In the genomic region with DNA sequence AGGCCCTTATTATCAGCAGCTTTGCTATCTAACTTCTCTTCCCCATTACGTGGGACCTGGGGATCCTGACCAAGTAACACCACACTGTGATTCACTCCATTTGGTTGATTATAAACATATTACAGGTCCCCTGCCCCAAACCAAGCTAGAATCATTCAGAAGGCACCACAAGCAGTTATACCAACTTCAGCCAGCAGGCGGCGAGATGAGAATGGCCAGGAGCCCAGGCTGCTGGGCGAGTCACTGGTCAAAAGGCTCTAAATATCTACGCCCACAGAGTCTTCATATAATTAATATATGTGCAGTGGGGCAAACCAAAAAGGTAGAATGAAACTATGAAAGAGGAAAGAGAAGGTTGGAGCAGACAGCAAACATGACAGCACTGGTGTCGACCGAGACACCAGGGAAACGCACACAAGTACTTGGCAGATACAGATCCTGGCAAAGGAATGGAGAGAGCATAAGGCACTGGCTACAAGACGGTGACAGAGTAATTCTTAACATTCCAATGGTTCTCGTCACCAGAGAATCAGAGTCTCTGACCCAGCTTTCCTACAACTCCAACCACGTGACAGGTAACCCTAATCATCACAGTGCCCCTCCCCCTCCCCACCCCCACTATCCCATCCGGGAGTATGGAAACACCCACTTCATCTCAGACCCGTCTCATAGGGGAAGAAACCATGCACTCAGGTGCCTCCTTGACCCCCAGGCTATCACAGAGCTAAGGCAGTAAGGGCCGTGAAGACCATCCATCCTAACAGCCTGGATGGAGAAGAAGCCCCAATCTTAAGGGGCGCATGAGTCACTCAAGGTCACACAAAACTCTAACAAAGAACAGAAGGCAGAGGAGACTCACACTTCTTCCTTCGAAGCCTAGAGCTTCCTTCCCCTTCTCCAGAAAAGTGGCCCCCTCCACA, we compare ENCODE assay signal across 8 mouse cellular contexts.
DNase-seq lines count a peak whose midpoint lies in the region; ATAC-seq lines count a peak whose summit lies in the region.

No protein-coding gene starts in this region.

- H3K4me1 ChIP-seq in embryonic facial prominence, embryonic 13.5 days: peaks cover 81% of the 10 kb centered on the region
- H3K4me1 ChIP-seq in heart, embryonic 10.5 days: peaks cover 94% of the 10 kb centered on the region
- peaks cover 46% of the 10 kb centered on the region for H3K4me1 ChIP-seq in kidney, embryonic 15.5 days
- H3K4me1 ChIP-seq in liver, embryonic 13.5 days (replicated peaks): peaks cover 11% of the 10 kb centered on the region
- H3K4me1 ChIP-seq in neural tube, embryonic 11.5 days (ENCODE audit: control insufficient read depth, insufficient read depth, low read length): peaks cover 24% of the 10 kb centered on the region

- peaks cover 14% of the 10 kb centered on the region for H3K27me3 ChIP-seq in embryonic facial prominence, embryonic 13.5 days
- no peaks in the 10 kb centered on the region for H3K27me3 ChIP-seq in heart, embryonic 10.5 days (ENCODE audit: insufficient read depth, poor library complexity, severe bottlenecking)
- H3K27me3 ChIP-seq in kidney, embryonic 15.5 days: peaks cover 5% of the 10 kb centered on the region; the same call in 1 of the 2 replicates
- peaks cover 44% of the 10 kb centered on the region for H3K27me3 ChIP-seq in liver, embryonic 13.5 days
- peaks cover 8% of the 10 kb centered on the region for H3K27me3 ChIP-seq in neural tube, embryonic 11.5 days (ENCODE audit: control insufficient read depth, insufficient read depth, low read length)

- H3K4me3 ChIP-seq in embryonic facial prominence, embryonic 13.5 days: peak overlapping the region; percentile 56
- peak overlapping the region; percentile 64 for H3K4me3 ChIP-seq in heart, embryonic 10.5 days
- no peak overlapping the region for H3K4me3 ChIP-seq in kidney, embryonic 15.5 days (replicated peaks)
- no peak overlapping the region for H3K4me3 ChIP-seq in liver, embryonic 13.5 days (replicated peaks)
- peak overlapping the region; percentile 42; the same call in 1 of the 2 replicates for H3K4me3 ChIP-seq in neural tube, embryonic 11.5 days (ENCODE audit: low read depth, low read length)

- peak overlapping the region; percentile 73 for H3K27ac ChIP-seq in embryonic facial prominence, embryonic 13.5 days
- peak overlapping the region; percentile 89 for H3K27ac ChIP-seq in heart, embryonic 10.5 days
- H3K27ac ChIP-seq in kidney, embryonic 15.5 days: no peak overlapping the region
- H3K27ac ChIP-seq in liver, embryonic 13.5 days: no peak overlapping the region
- no peak overlapping the region for H3K27ac ChIP-seq in neural tube, embryonic 11.5 days (ENCODE audit: low read depth, low read length)

- peak overlapping the region; percentile 97 for H3K4me2 ChIP-seq in embryonic facial prominence, embryonic 13.5 days
- H3K4me2 ChIP-seq in kidney, embryonic 15.5 days: peak overlapping the region; percentile 92
- no peak overlapping the region for H3K4me2 ChIP-seq in liver, embryonic 13.5 days
- peak overlapping the region; percentile 96; the same call in 1 of the 2 replicates for H3K4me2 ChIP-seq in neural tube, embryonic 11.5 days (ENCODE audit: low read depth)

- H3K9me3 ChIP-seq in embryonic facial prominence, embryonic 13.5 days: no peaks in the 10 kb centered on the region
- no peaks in the 10 kb centered on the region for H3K9me3 ChIP-seq in heart, embryonic 10.5 days
- H3K9me3 ChIP-seq in kidney, embryonic 15.5 days (replicated peaks): no peaks in the 10 kb centered on the region
- no peaks in the 10 kb centered on the region for H3K9me3 ChIP-seq in liver, embryonic 13.5 days (replicated peaks)
- no peaks in the 10 kb centered on the region for H3K9me3 ChIP-seq in neural tube, embryonic 11.5 days (ENCODE audit: control insufficient read depth, low read length)

- no peak overlapping the region for H3K9ac ChIP-seq in embryonic facial prominence, embryonic 13.5 days
- no peak overlapping the region for H3K9ac ChIP-seq in kidney, embryonic 15.5 days
- no peak overlapping the region for H3K9ac ChIP-seq in liver, embryonic 13.5 days
- no peak overlapping the region for H3K9ac ChIP-seq in neural tube, embryonic 11.5 days (ENCODE audit: low read length)

- ATAC-seq in embryonic facial prominence, embryonic 13.5 days (ENCODE audit: insufficient number of reproducible peaks, insufficient read depth, low FRiP score, low TSS enrichment, low read depth): no peak
- ATAC-seq in kidney, embryonic 15.5 days (replicated peaks; ENCODE audit: low FRiP score): no peak
- ATAC-seq in liver, embryonic 13.5 days (ENCODE audit: low read depth): no peak
- no peak for ATAC-seq in neural tube, embryonic 11.5 days (ENCODE audit: insufficient read depth, low FRiP score, low TSS enrichment)

- no peaks in the 10 kb centered on the region for H3K36me3 ChIP-seq in embryonic facial prominence, embryonic 13.5 days
- H3K36me3 ChIP-seq in heart, embryonic 10.5 days: 0 out of 2 replicates have a peak, but pooled peaks cover 2% of the 10 kb centered on the region
- H3K36me3 ChIP-seq in kidney, embryonic 15.5 days: no peaks in the 10 kb centered on the region
- no peaks in the 10 kb centered on the region for H3K36me3 ChIP-seq in liver, embryonic 13.5 days
- H3K36me3 ChIP-seq in neural tube, embryonic 11.5 days (ENCODE audit: control insufficient read depth, insufficient read depth, low read length): no peaks in the 10 kb centered on the region

- 30% methylated on average over 16 of the region's 16 CpGs for WGBS in embryonic facial prominence, embryonic 13.5 days
- WGBS in heart, embryonic 10.5 days: 19% methylated on average over 16 of the region's 16 CpGs
- WGBS in kidney, embryonic 15.5 days: 33% methylated on average over 16 of the region's 16 CpGs
- 26% methylated on average over 16 of the region's 16 CpGs for WGBS in liver, embryonic 13.5 days (ENCODE audit: insufficient replicate concordance)
- 30% methylated on average over 16 of the region's 16 CpGs for whole genome bisulfite sequencing in neural tube, embryonic 11.5 days

- peak; percentile 49 to 57 for DNase-seq in B cell, adult 2 months
- DNase-seq in adrenal gland, postnatal 4 days (ENCODE audit: low spot score in 2 of 2): peak; percentile 52 to 58
- peak; percentile 90 for DNase-seq in heart, embryonic 10.5 days (ENCODE audit: low spot score)
- peak; percentile 13 for DNase-seq in liver, embryonic 13.5 days
- peak; percentile 80 for DNase-seq in neural tube, embryonic 11.5 days (ENCODE audit: low spot score)
- DNase-seq in testis, postnatal 10 days (ENCODE audit: low spot score): peak; percentile 95

Comparison
In these comparisons a context has a peak if more than half of its experiments do, and no peak if none do; other contexts are left out.
1. DNase-seq: peak in every context shown above with its lines; median percentile 95 in testis, postnatal 10 days; 90 in heart, embryonic 10.5 days; 80 in neural tube, embryonic 11.5 days; 55 in adrenal gland, postnatal 4 days; 53 in B cell, adult 2 months; 13 in liver, embryonic 13.5 days.
2. H3K27ac ChIP-seq: peak in embryonic facial prominence, embryonic 13.5 days (single experiment) and heart, embryonic 10.5 days (single experiment); none in kidney, embryonic 15.5 days (single experiment), liver, embryonic 13.5 days (single experiment) and neural tube, embryonic 11.5 days (single experiment).
3. H3K4me3 ChIP-seq: peak in embryonic facial prominence, embryonic 13.5 days (single experiment), heart, embryonic 10.5 days (single experiment) and neural tube, embryonic 11.5 days (single experiment); none in kidney, embryonic 15.5 days (single experiment) and liver, embryonic 13.5 days (single experiment).